Mouse (Mus musculus) heart, postnatal 36 days (tissue): ENCODE results near the gene Atg2a. TPM values are rescaled to one million over a fixed set of nuclear protein-coding genes. Genes with fewer than 3 reads are reported as not detected.
"Not testable (repeated sequence)": the region's sequence is repeated elsewhere in the genome, so short reads cannot be mapped to it uniquely, and the experiment has no call there.

Source experiments
- DNase-seq, 2 experiments: peaks; one replicate each; pipeline ENCODE4 v3.0.0; 2021 to 2022
- intact Hi-C: fragments of 180-260 bp; cut with DNase I; formaldehyde crosslinking; loops from one replicate; pipeline ENCODE4 v1.15.1; 2025
- total RNA-seq, 2 experiments: library from RNA; stranded (reverse); gene quantifications; 2 replicates each; pipeline ENCODE4 v1.2.3; 2021

The Atg2a gene
- total RNA-seq, 2 experiments from 2014 or later: 24.5 to 25.9 TPM

DNA sequence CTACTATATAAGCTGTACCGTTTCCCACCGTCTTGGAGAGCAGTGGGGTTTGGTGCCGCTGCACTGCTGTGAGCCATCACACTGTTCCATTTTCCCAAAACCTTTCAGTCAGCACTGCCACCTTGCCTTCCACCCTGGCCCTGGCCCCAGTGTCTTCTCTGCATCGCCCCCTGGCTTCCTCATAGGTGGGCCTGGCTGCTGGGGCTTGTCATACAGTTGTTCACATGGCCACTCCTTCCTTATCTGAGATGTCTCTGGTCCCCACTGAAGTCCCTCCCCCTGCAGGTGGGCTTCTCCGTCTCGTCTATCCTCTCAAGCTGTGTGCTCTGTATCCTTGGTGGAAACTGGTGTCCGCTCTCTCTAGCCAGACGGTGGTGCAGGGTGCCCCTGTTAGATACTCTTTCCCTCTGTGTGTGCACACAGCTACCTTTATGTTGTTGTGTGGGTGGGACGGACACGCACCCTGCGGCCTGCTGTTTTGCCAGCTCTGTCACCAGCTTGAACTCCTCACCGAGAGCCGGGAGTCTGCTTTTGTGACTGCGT, 48.3 kb downstream of the Atg2a start:
- DNase-seq: no peak
- intact Hi-C loops: loop anchor here (2.0 kb wide), 1 partner anchor 13 kb away; the partner anchor contains the start of gene Ehd1

DNA sequence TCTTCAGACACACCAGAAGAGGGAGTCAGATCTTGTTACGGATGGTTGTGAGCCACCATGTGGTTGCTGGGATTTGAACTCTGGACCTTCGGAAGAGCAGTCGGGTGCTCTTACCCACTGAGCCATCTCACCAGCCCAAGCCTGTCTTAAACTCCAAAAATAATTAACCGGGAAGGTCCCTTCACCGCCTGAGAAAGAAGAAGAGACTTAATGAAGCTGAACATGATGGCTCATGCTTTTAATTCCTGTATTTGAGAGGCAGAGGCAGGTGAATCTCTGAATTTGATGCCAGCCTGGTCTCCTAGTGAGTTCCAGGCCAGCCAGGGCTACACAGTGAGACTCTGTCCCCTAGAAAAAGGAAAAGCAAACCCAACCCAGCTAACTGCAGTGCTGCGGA, 49.2 kb downstream of the Atg2a start:
- intact Hi-C loops: loop anchor here (2.0 kb wide), 1 partner anchor 14 kb away; the partner anchor contains the start of gene Ehd1
- not testable (repeated sequence) for DNase-seq

DNA sequence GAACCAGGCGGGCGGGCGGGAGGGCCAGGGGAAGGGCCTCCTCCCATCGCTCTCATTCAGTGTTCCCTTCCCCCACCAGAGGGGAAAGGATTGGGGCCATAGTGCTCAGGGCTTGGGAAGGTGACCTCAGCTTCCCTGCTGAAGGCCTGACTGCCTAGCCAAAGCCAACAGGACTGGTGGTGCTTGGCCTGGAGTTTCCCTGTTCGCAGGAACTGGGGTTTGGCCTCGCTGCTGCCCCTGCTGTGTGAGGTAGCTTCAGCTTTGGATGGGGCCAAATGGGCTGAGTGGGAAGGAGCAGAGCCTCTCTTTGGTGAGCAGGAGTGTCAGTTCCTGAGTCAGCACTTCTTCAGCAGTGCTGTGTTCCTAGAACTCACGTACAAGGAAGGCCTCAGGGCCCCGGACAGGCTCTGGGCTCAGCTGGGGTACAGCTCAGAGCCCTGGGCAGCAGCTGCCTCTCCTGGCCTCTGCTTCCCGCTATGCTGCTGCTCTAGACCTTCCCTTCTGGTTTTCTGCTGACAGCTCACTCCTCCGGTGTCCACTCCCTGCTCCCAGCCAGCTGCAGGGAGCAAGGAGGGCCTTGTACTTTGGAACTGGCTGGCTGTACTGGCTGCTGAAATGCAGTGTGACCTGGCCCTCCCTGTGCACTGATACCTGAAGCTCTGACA, 49.8 kb downstream of the Atg2a start:
- intact Hi-C loops: loop anchor here (2.0 kb wide), 1 partner anchor 14 kb away; the partner anchor contains the start of gene Ehd1

DNA sequence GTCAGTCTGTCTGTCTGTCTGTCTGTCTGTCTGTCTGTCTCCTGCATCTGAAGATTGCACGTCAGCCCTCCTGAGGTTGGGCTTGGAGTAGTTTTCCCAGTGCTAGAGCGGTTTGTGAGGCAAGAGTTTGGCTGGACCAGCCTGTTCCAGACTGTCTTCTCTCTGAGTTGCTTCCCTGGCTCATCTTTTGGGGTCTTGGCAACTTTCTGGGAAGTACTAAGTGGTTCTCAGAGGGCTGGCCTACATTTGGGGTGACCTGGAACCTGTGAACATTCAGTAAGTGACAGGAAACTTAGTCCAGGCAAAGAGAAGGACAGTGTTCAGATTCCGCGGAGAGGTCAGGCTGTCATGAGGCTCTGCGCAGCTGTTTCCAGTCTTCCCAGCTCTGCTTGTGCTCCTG, 50.8 kb downstream of the Atg2a start:
- intact Hi-C loops: no loop called here
- DNase-seq: no peak

More for the DNA sequence above, 49.8 kb downstream of the Atg2a start:
- peak in 1 of 2 experiments; percentile 66 for DNase-seq

DNA sequence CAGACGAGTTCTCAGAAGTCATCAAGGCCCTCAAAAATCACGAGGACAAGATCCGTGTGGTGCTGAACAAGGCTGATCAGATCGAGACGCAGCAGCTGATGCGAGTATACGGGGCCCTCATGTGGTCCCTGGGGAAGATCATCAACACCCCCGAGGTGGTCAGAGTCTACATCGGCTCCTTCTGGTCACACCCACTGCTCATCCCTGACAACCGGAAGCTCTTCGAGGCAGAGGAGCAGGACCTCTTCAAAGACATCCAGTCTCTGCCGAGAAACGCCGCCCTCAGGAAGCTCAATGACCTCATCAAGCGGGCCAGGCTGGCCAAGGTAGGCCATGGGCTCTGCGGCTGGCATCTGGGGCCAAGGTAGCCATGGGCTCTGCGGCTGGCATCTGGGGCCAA, 52.8 kb downstream of the Atg2a start:
- no peak for DNase-seq

DNA sequence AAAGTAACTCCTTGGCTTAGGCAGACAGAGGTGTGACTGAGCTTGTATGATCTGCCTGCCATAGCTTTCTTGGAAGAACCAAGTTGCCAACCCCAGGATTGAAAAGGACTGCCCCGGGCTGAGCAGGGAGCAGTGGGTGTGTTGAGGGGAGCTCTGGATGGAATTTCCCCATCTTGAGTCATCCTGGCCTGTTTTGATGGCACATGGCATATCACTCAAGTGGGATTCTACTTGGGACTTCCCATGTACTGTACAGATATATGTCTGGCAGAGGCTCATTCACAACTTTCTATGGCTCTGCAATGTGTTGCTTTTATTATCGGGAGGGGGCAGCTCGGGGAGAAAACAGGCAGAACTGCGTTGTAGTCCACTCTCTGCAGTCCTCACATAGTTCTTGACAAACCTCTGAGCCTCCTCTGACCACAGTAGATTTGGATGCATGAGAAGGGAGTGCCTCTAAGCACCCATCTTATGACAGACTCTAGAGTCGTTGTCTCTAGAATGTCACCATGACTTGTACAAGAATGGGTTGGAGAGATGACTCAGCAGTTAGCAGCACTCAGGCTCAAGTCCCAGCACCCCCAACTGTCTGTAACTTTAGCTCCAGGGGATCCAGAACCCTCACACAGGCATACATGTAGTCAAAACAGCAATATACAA, 55.2 kb downstream of the Atg2a start:
- intact Hi-C loops: no loop called here
- DNase-seq: peak in 1 of 2 experiments; percentile 6

More for the DNA sequence above, 52.8 kb downstream of the Atg2a start:
- intact Hi-C loops: no loop called here

DNA sequence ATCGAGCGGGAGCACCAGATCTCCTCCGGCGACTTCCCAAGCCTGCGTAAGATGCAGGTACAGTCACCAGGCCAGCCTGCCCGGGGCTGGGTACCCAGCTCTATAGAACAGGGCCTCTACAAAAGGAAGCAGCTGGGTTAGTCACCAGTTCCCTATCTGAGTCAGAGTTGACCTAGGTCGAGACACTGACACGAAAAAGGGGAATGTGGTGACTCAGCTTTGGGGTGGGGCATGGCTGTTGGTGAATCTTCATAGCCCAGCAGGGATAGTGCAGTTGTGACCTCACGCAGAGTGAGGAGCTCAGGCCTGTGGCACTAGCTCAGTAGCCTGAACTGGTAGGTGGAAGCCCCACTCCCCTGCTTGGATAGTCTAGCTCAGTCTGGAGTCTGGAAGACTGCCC, 56.2 kb downstream of the Atg2a start:
- intact Hi-C loops: no loop called here
- DNase-seq: peak in 1 of 2 experiments; percentile 49

DNA sequence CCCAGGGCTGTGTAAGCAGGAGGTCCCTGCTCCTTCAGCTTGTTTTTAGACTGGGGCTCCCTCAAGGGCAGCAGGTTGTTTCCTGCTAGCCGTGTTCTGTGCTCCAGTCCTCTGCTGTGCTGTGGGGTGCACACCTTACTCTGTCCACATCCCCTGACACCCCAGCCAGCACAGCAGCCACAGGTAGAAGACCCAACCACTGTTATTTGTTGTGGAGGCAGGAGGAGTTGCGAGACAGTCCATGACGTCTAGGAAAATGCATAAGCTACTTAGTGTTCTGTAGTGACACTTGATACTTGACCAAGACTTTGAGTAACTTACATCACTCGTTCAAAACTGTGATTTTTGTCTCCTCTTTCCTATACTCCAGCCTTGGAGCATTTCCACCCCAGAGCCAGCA, 57.5 kb downstream of the Atg2a start:
- DNase-seq: peak in 1 of 2 experiments; percentile 8
- intact Hi-C loops: no loop called here

DNA sequence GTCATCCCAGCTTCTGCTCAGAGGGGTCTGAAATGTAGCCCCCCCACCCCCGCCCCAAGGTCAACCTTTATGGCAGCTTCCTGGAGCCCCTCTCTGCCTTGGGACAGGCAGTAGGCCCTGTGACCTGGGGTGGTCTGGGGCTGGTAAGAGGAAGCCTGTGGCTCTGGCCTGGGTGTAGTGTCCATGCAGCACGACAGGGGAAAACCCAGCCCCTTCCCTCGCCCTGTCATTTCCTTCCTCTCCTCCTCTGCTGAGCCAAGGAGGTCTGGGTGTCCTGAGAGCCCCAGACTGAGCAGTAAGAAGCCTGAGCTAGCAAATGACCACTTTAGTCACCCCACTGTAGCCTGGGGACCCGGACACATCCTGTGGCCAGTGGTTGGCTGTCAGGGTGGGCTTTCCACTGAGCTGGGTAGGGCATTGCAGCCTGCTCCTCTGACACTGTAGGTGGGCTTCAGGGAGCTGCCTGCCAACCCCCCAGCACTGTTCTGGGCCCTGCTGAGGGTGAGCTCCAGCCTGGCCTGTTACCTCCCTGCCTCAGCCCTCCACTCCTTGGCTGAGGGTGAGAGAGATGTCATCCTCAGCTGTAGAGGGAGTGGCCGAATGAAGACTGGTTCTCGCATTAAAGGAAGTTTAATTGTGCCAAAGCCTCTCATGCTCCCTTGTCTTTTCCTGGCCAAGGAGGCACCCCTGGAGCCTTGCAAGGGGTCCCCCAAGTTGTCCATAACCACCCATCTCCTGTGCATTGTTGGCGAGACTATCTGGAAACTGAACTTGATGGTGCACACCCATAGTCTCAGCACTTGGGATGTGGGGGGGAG, 58.2 kb downstream of the Atg2a start:
- DNase-seq: peak in 1 of 2 experiments; percentile 59
- intact Hi-C loops: loop anchor here (1.0 kb wide), 1 partner anchor 11 kb away; no protein-coding TSS in a partner anchor

DNA sequence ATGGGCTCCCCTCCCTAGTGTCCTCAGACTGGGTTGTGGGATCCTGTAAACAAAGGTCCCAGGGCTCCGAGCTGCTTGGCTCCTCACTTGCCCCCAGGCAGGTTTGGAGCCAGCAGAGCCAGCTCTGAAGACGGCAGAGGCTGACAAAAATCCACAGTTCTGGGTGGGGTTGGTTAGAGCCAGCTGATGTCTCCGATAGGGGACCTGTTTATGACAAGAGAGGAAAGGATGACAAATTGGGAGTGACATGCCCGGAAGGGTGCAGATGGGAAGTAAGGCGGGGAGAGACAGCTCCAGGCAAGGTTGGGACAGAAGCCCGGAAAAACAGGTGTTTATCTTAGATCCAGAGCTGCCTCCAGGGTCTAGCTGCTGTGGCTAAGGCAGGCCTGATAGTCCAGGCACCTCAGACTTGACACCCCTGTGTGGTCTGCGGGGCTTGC, 59.0 kb downstream of the Atg2a start:
- peak in 1 of 2 experiments; percentile 67 for DNase-seq
- intact Hi-C loops: loop anchor here (1.0 kb wide), 1 partner anchor 12 kb away; no protein-coding TSS in a partner anchor

DNA sequence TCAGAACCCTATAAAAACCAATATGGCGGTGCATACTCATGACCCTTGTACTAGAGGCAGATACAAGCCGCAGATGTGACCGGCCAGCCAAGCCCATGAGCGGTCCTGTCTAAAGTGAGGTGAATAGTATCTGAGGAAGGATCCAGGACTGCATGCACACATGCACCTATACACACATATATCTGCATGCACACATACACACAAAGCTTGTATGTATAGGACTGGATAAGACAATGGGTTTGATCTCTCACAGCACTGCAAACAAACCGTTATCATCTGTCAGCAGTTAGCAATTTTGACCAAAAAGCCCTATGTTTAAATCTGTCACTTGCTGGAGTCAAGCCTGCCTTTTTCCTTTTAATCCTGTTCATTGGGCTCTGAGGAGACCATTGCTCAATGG, 60.6 kb downstream of the Atg2a start:
- intact Hi-C loops: no loop called here

DNA sequence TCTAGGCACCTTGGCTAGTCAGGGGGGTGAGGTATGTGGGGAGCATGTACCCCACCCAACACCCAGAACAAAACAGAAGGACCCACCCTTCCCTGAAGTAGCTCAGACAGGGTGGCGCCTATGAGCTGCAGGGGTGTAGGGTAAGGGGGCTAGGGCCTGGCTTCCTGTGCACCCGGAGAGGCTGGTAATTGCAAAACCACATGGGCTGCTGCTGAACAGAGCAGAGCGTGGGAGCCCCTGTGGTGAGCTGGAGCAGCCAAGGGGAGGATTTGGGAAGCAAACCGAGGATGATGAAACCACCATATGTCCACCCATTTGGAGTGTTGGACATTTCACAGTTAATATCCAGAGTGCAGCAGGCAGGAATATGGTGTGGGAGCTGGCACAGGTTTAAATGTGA, 61.1 kb downstream of the Atg2a start:
- DNase-seq: peak in 1 of 2 experiments; percentile 72
- intact Hi-C loops: no loop called here

More for the DNA sequence above, 60.6 kb downstream of the Atg2a start:
- no peak for DNase-seq

DNA sequence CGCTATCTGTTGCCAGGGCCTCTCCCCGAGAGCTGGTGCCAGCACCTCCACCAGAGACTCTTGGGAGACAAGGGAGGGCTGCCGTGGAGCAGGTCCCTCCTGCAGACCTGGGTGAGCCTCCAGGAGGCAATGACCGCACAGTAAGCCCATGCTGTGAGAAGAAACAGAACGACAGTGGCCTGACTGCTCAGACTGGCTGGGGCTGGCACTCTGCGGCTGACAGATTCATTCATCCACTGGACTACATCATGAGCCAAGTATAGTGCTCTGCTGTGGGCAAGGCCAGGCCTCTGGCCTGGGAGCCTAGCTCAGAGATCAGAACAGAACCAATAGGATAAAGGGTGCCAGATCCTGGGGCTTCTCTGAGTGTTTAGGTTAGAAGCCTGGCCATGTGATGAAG, 62.4 kb downstream of the Atg2a start:
- intact Hi-C loops: loop anchor here (1.0 to 2.0 kb wide), 2 partner anchors 36 to 161 kb away; no protein-coding TSS in a partner anchor

DNA sequence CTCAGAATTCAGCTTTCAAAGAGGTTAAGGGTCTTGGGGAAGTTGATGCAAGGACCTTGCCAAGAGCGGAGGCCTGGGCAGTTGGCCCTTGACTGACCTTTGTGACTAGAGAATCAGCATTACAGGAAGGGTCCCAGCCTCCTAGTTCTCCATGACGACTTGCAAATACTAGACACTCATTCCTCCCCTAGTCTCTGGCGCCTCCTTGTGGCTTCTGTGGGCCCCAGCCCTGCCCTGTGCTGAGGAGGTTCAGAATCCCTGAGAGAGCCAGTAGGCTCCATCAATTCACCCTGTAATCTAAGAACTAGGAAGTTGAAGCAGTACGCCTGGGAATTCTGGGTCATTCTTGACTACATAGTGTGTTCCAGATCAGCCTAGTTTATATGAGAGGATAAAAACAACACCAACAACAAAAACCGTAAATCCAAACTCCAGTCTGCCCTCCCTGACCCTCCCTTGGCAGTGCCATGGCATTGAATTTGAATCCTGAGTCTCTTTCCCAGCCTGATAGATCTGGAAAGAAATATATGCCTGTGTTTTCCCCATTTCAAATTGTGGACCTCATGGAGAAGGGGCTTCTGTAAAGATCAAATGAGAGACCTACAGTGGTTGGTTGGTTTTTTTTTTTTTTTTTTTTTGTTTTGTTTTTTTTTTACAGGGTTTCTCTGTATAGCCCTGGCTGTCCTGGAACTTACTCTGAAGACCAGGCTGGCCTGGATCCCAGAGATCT, 63.5 kb downstream of the Atg2a start:
- intact Hi-C loops: loop anchor here (1.0 to 2.0 kb wide), 3 partner anchors 26 to 162 kb away; no protein-coding TSS in a partner anchor

More for the DNA sequence above, 62.4 kb downstream of the Atg2a start:
- peak in 1 of 2 experiments; percentile 23 for DNase-seq

DNA sequence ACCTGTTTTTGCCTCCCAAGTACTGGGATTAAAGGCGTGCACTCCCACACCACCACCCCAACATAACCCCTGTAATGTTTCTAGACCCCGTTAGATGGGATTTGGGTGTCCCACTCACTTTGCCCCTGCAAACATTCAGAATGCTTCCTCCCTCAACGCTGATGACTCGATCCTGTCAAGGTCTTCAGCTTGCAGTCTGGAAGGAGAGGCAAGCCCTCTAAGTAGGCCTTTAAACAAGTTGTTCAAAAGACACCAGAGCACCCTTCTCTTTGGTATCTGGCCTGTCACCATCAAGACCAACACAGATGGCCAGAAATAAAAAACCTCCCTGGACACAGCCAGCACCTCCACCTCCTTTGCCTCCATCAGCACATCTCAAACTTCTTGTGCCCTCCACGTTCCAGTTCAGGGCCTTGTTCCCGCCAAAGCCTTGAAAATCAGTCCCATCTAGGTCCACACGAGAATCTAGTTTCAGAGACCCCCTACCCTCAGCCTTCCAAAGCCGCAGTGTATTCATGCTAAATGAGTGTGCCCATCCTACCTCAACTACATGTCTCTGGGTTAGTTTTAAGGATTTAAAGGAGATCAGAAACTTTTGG, 64.1 kb downstream of the Atg2a start:
- intact Hi-C loops: loop anchor here (1.0 to 2.0 kb wide), 2 partner anchors 26 to 163 kb away; no protein-coding TSS in a partner anchor
- no peak for DNase-seq

More for the DNA sequence above, 63.5 kb downstream of the Atg2a start:
- DNase-seq: peak; percentile 94

DNA sequence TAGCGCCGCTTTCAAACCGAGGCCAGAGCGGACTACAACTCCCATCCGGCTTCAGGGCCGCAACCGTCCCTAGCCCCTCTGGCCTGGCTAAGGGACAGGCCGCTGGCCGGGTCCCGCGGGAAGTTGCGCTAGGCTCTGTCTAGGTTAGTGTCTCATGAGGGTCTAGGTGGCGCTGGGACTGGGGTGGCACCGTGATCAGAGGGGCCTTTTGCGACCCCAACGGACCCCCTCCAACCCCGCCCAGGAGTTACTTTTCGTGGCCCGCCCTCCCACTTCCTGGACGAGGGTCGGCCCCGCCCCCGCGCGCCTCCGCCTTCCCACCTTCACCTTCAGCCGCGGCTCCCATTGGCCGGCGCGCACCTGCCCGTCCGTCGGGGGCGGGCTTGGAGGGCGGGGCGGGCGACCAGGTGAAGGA, 64.7 kb downstream of the Atg2a start, which contains the start of gene Cdc42bpg:
TSS of gene Cdc42bpg (plus strand) at position 320 of the 415 bp plus-strand sequence.
- intact Hi-C loops: no loop called here
- peak; percentile 86 to 92 for DNase-seq

DNA sequence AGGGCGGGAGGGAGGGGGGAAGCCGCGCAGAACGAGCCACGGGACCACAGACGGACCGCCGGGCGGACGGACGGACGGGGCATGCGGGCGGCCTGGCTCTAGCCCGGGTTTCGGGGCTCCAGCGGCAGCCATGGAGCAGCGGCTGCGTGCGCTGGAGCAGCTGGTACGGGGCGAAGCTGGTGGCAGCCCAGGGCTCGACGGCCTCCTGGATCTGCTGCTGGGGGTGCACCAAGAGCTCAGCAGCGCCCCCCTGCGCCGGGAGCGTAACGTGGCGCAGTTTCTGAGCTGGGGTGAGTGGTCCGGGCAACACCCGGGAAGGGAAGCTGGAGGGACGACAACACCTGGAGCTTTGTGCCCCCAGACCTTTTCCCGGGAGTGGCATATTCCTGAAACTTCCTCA, 65.1 kb downstream of the Atg2a start:
- intact Hi-C loops: no loop called here
- peak; percentile 80 to 84 for DNase-seq

DNA sequence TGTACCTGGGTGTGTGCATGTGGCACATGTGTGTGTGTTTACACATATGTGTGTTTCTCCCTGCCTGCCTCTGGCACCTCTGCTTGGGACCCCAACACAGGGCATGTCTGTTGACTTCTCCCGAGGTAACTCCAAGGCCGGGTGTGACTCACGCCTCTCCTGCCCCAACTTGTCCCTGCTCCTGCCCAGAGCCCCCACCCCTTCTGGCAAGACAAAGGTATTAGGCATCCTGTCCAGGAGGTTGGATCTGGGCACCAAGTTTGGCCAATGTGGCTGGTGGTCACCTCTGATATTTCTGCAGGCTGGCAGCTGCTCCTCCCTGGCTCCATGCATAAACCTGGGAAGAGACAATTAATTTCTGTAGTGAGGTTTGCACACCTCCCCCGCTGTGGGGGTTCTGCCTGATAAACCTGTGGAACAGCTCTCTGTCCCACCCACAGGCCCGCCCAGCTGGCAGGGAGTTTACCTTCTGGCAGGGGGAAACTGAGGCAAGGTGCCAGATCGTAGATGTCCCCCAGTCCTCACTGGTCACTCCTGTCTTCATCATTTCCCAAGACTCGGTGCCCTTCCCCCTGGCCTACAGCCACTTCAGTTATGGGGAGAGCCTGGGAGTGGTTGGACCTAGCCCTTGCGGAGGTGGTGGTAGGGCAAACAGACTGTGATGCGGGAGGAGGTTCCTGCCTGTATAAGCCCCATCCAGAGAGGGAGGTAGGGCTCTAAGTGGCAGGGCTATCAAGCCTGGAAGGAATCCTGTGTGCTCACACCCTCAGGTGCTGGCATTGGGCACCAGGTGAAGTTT, 66.5 kb downstream of the Atg2a start:
- peak in 1 of 2 experiments; percentile 5 for DNase-seq
- intact Hi-C loops: no loop called here
